Mouse (Mus musculus): Measurements from ENCODE around the gene Olfr613. TPM values are rescaled to one million over a fixed set of nuclear protein-coding genes. Genes with fewer than 3 reads are reported as not detected.

Gene Olfr613
- total RNA-seq, 1 experiment: not detected

- Histone ChIP-seq H3K9me3 (ENCODE audit: control insufficient read depth, insufficient read depth, low read depth, low read length) (no peaks in the 10 kb centered on the region), H3K4me3 (ENCODE audit: insufficient read depth in 1 of 2, low read depth in 1 of 2, low read length in 2 of 2, poor library complexity in 1 of 2, severe bottlenecking in 1 of 2) (no peak within 1 kb of the TSS), H3K36me3 (ENCODE audit: control insufficient read depth, insufficient read depth, low read length, poor library complexity, severe bottlenecking) (no peaks in the 10 kb centered on the region), H3K27ac (ENCODE audit: insufficient read depth, low read depth, low read length, poor library complexity, severe bottlenecking) (no peak within 1 kb of the TSS), H3K9ac (ENCODE audit: insufficient read depth, low read depth, low read length, poor library complexity, severe bottlenecking) (no peak within 1 kb of the TSS), H3K4me1 (ENCODE audit: control insufficient read depth in 2 of 2, insufficient read depth in 2 of 2, low read length in 2 of 2, poor library complexity in 1 of 2) (no peaks in the 10 kb centered on the region)
- in situ Hi-C loops (cut with MboI; ENCODE audit: low sequenced_read_pairs in 2 of 2, unreplicated experiment in 2 of 2): no loop called here
- TF ChIP-seq ZC3H11A (IDR thresholded peaks at IDR 0.05; ENCODE audit: borderline replicate concordance, low read depth, low read length) (no peak), ZNF384 (IDR thresholded peaks at IDR 0.05; ENCODE audit: low read depth, low read length) (no peak), CHD2 (IDR thresholded peaks at IDR 0.05; ENCODE audit: low read depth, low read length) (no peak)
- no peak for DNase-seq (ENCODE audit: low read depth, low spot score)
Observed at GRCm38 (mm10) chr7:103569043-103569442, 21.2 kb downstream of the Olfr613 start, which contains the start of gene Olfr616. Olfr616 (minus strand) TSS chr7:103569143.

- no peak within 1 kb of the TSS for H3K9ac ChIP-seq (ENCODE audit: insufficient read depth, low read depth, low read length, poor library complexity, severe bottlenecking)
- no peak within 1 kb of the TSS for H3K27ac ChIP-seq (ENCODE audit: insufficient read depth, low read depth, low read length, poor library complexity, severe bottlenecking)
- in situ Hi-C loops (cut with MboI; ENCODE audit: low sequenced_read_pairs in 2 of 2, unreplicated experiment in 2 of 2): loop anchor here in 1 of 2 experiments (5.0 kb wide), 1 partner anchor 105 kb away; no protein-coding TSS in a partner anchor
- no peaks in the 10 kb centered on the region for H3K9me3 ChIP-seq (ENCODE audit: control insufficient read depth, insufficient read depth, low read depth, low read length)
- no peak for DNase-seq (ENCODE audit: low read depth, low spot score)
- no peaks in the 10 kb centered on the region for H3K36me3 ChIP-seq (ENCODE audit: control insufficient read depth, insufficient read depth, low read length, poor library complexity, severe bottlenecking)
- H3K4me3 ChIP-seq (ENCODE audit: insufficient read depth in 1 of 2, low read depth in 1 of 2, low read length in 2 of 2, poor library complexity in 1 of 2, severe bottlenecking in 1 of 2): no peak within 1 kb of the TSS
- no peaks in the 10 kb centered on the region for H3K4me1 ChIP-seq (ENCODE audit: control insufficient read depth in 2 of 2, insufficient read depth in 2 of 2, low read length in 2 of 2, poor library complexity in 1 of 2)
- TF ChIP-seq ZC3H11A (IDR thresholded peaks at IDR 0.05; ENCODE audit: borderline replicate concordance, low read depth, low read length) (no peak), MAFK (IDR thresholded peaks at IDR 0.05; ENCODE audit: insufficient read depth, low read depth, low read length) (no peak)
Observed at GRCm38 (mm10) chr7:103572761-103573160, 24.9 kb downstream of the Olfr613 start, which contains the start of gene Olfr617. Olfr617 (plus strand) TSS chr7:103573061.

- no peaks in the 10 kb centered on the region for H3K36me3 ChIP-seq (ENCODE audit: control insufficient read depth, insufficient read depth, low read length, poor library complexity, severe bottlenecking)
- in situ Hi-C loops (cut with MboI; ENCODE audit: low sequenced_read_pairs in 2 of 2, unreplicated experiment in 2 of 2): no loop called here
Observed at GRCm38 (mm10) chr7:103589803-103590202, 41.9 kb downstream of the Olfr613 start, which contains the start of gene Olfr618. Olfr618 (plus strand) TSS chr7:103590103.

GRCm38 (mm10) chr7:103600275-103600674 lies 52.4 kb downstream of the Olfr613 start, which contains the start of gene Olfr619:
Olfr619 (plus strand) TSS chr7:103600575.
- Histone ChIP-seq H3K36me3 (ENCODE audit: control insufficient read depth, insufficient read depth, low read length, poor library complexity, severe bottlenecking) (no peaks in the 10 kb centered on the region), H3K4me3 (ENCODE audit: insufficient read depth in 1 of 2, low read depth in 1 of 2, low read length in 2 of 2, poor library complexity in 1 of 2, severe bottlenecking in 1 of 2) (no peak within 1 kb of the TSS), H3K9me3 (ENCODE audit: control insufficient read depth, insufficient read depth, low read depth, low read length) (no peaks in the 10 kb centered on the region), H3K9ac (ENCODE audit: insufficient read depth, low read depth, low read length, poor library complexity, severe bottlenecking) (no peak within 1 kb of the TSS), H3K4me1 (ENCODE audit: control insufficient read depth in 2 of 2, insufficient read depth in 2 of 2, low read length in 2 of 2, poor library complexity in 1 of 2) (no peaks in the 10 kb centered on the region), H3K27ac (ENCODE audit: insufficient read depth, low read depth, low read length, poor library complexity, severe bottlenecking) (no peak within 1 kb of the TSS)
- DNase-seq (ENCODE audit: low read depth, low spot score): no peak
- in situ Hi-C loops (cut with MboI; ENCODE audit: low sequenced_read_pairs in 2 of 2, unreplicated experiment in 2 of 2): no loop called here
- no peak for TF ChIP-seq ZC3H11A (IDR thresholded peaks at IDR 0.05; ENCODE audit: borderline replicate concordance, low read depth, low read length)

More at GRCm38 (mm10) chr7:103589803-103590202, 41.9 kb downstream of the Olfr613 start, which contains the start of gene Olfr618:
- Histone ChIP-seq H3K9me3 (ENCODE audit: control insufficient read depth, insufficient read depth, low read depth, low read length) (no peaks in the 10 kb centered on the region), H3K9ac (ENCODE audit: insufficient read depth, low read depth, low read length, poor library complexity, severe bottlenecking) (no peak within 1 kb of the TSS), H3K27ac (ENCODE audit: insufficient read depth, low read depth, low read length, poor library complexity, severe bottlenecking) (no peak within 1 kb of the TSS), H3K4me3 (ENCODE audit: insufficient read depth in 1 of 2, low read depth in 1 of 2, low read length in 2 of 2, poor library complexity in 1 of 2, severe bottlenecking in 1 of 2) (no peak within 1 kb of the TSS), H3K4me1 (ENCODE audit: control insufficient read depth in 2 of 2, insufficient read depth in 2 of 2, low read length in 2 of 2, poor library complexity in 1 of 2) (no peaks in the 10 kb centered on the region)
- DNase-seq (ENCODE audit: low read depth, low spot score): no peak
- TF ChIP-seq HCFC1 (IDR thresholded peaks at IDR 0.05; ENCODE audit: borderline replicate concordance, insufficient read depth, low read length) (no peak), MAFK (IDR thresholded peaks at IDR 0.05; ENCODE audit: insufficient read depth, low read depth, low read length) (no peak)

Other genes with a start within 250 kb of the Olfr613 start
- gene Olfr596, start 242.4 kb upstream of the Olfr613 start, total RNA-seq (2012; rRNA removed): not detected in 2 replicates
- gene Olfr597, start 231.8 kb upstream of the Olfr613 start, total RNA-seq (2012; rRNA removed): not detected in 2 replicates
- gene Olfr598, start 224.5 kb upstream of the Olfr613 start, total RNA-seq (2012; rRNA removed): not detected in 2 replicates
- gene Olfr599, start 212.2 kb upstream of the Olfr613 start, total RNA-seq (2012; rRNA removed): not detected in 2 replicates
- not detected in 2 replicates for gene Olfr600, start 198.4 kb upstream of the Olfr613 start, total RNA-seq (2012; rRNA removed)
- not detected in 2 replicates for gene Olfr601, start 185.4 kb upstream of the Olfr613 start, total RNA-seq (2012; rRNA removed)
- not detected in 2 replicates for gene Olfr603, start 161.9 kb upstream of the Olfr613 start, total RNA-seq (2012; rRNA removed)
- 3.7 and 6.4 TPM in 2 replicates for gene Usp17lc, start 133.0 kb upstream of the Olfr613 start, total RNA-seq (2012; rRNA removed)
- gene Olfr605, start 102.6 kb upstream of the Olfr613 start, total RNA-seq (2012; rRNA removed): not detected in 2 replicates
- gene Olfr606, start 99.0 kb upstream of the Olfr613 start, total RNA-seq (2012; rRNA removed): not detected in 2 replicates
- not detected in 2 replicates for gene Olfr607, start 83.9 kb upstream of the Olfr613 start, total RNA-seq (2012; rRNA removed)
- gene Olfr608, start 78.2 kb upstream of the Olfr613 start, total RNA-seq (2012; rRNA removed): not detected in 2 replicates
- gene Olfr609, start 50.0 kb upstream of the Olfr613 start, total RNA-seq (2012; rRNA removed): not detected in 2 replicates
- gene Olfr610, start 36.0 kb upstream of the Olfr613 start, total RNA-seq (2012; rRNA removed): not detected in 2 replicates
- gene Olfr611, start 27.2 kb upstream of the Olfr613 start, total RNA-seq (2012; rRNA removed): not detected in 2 replicates
- not detected in 2 replicates for gene Olfr612, start 5.4 kb upstream of the Olfr613 start, total RNA-seq (2012; rRNA removed)
- gene Olfr615, start 8.0 kb downstream of the Olfr613 start, total RNA-seq (2012; rRNA removed): not detected in 2 replicates
- gene Olfr616, start 21.1 kb downstream of the Olfr613 start, total RNA-seq (2012; rRNA removed): not detected in 2 replicates
- gene Olfr617, start 25.0 kb downstream of the Olfr613 start, total RNA-seq (2012; rRNA removed): not detected in 2 replicates
- gene Olfr618, start 42.0 kb downstream of the Olfr613 start, total RNA-seq (2012; rRNA removed): not detected in 2 replicates
- gene Olfr619, start 52.5 kb downstream of the Olfr613 start, total RNA-seq (2012; rRNA removed): not detected in 2 replicates
- gene Olfr620, start 64.5 kb downstream of the Olfr613 start, total RNA-seq (2012; rRNA removed): not detected in 2 replicates
- not detected in 2 replicates for gene Olfr622, start 94.6 kb downstream of the Olfr613 start, total RNA-seq (2012; rRNA removed)
- gene Olfr623, start 115.6 kb downstream of the Olfr613 start, total RNA-seq (2012; rRNA removed): not detected in 2 replicates
- gene Olfr624, start 123.1 kb downstream of the Olfr613 start, total RNA-seq (2012; rRNA removed): 0.04 TPM in 1 of 2 replicates, not detected in the other
- gene Olfr625-ps1, start 134.6 kb downstream of the Olfr613 start, total RNA-seq (2012; rRNA removed): not detected in 2 replicates
- not detected in 2 replicates for gene Olfr243, start 166.6 kb downstream of the Olfr613 start, total RNA-seq (2012; rRNA removed)
- gene Olfr628, start 182.3 kb downstream of the Olfr613 start, total RNA-seq (2012; rRNA removed): not detected in 2 replicates
- not detected in 2 replicates for gene Olfr629, start 196.9 kb downstream of the Olfr613 start, total RNA-seq (2012; rRNA removed)
- not detected in 2 replicates for gene Olfr630, start 209.3 kb downstream of the Olfr613 start, total RNA-seq (2012; rRNA removed)
- not detected in 2 replicates for gene Olfr69, start 223.5 kb downstream of the Olfr613 start, total RNA-seq (2012; rRNA removed)
- not detected in 2 replicates for gene Olfr68, start 231.6 kb downstream of the Olfr613 start, total RNA-seq (2012; rRNA removed)
- not detected in 2 replicates for gene Olfr67, start 243.7 kb downstream of the Olfr613 start, total RNA-seq (2012; rRNA removed)

Data from ES-E14 (cell line).